Mouse (Mus musculus): ENCODE measurements at regions not wholly inside any gene's neighbourhood (a gene's known extent, or its start where the extent isn't known, plus 50 kb on each side); places are given as distances from the start of the nearest gene placed in this dataset.
A peak's percentile ranks its signal among the peaks of the same experiment; 100 is the strongest.

DNA sequence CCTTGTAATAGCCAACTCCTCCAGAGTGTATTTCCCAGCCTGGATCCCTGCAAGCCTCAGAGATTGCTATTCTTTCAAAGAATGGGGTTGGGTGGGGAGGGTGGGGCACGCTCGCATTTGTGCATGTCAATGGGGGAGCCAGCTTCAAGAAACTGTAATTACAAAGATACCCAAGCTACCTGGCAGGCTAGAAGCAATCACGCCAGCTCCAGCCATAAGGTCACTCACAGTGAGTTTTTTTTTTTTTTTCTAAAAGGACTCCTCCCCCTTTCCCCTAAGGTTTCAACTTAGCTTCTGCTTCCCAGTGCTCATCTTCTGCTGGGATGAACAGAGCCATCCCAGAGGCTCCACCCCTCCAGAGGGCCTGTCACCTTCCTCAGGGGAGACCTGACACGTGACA lies 77.0 kb upstream of the Ajap1 start:
- 63% methylated on average over 4 of the region's 4 CpGs for WGBS
- Histone ChIP-seq H3K27me3 (replicated peaks; ENCODE audit: control insufficient read depth, insufficient read depth, low read length) (no peaks in the 10 kb centered on the region), H3K4me2 (ENCODE audit: low read depth, low read length) (no peak overlapping the region)

DNA sequence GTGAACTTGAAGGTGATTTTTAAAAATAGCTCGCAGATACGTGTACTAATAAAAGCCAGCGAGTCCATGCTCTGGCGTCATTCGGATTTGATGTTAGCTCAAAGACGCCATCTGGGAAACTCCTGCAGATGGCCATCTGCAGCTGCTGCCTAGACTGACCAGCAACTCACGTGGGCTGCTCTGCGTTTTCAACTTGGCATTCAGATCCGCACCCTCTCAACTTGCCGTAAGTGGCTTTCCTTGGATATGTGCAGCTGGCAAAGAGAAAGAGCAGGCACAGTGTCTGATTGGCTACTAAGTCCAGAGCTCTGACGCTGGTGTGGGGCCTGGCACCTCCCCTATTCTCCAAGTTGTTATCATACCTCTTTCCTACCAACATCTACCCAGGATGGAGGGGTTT lies 77.6 kb upstream of the Ajap1 start:
- Histone ChIP-seq H3K9ac (ENCODE audit: low read depth, low read length) (no peak overlapping the region), H3K36me3 (ENCODE audit: control insufficient read depth, insufficient read depth, low read length) (no peaks in the 10 kb centered on the region), H3K27me3 (replicated peaks; ENCODE audit: control insufficient read depth, insufficient read depth, low read length) (no peaks in the 10 kb centered on the region), H3K9me3 (ENCODE audit: control insufficient read depth, low read length) (no peaks in the 10 kb centered on the region), H3K4me1 (ENCODE audit: control insufficient read depth, insufficient read depth, low read length) (no peaks in the 10 kb centered on the region), H3K27ac (replicated peaks; ENCODE audit: low read depth, low read length) (no peak overlapping the region), H3K4me3 (ENCODE audit: low read depth, low read length) (no peak overlapping the region), H3K4me2 (ENCODE audit: low read depth, low read length) (no peak overlapping the region)
- 63% methylated on average over 11 of the region's 11 CpGs for WGBS
- DNase-seq (ENCODE audit: low spot score) = peak; percentile 32
- no peak for ATAC-seq (ENCODE audit: low read depth)

More for the DNA sequence above, 77.0 kb upstream of the Ajap1 start:
- H3K4me1 ChIP-seq (ENCODE audit: control insufficient read depth, insufficient read depth, low read length) = no peaks in the 10 kb centered on the region
- no peak overlapping the region for H3K9ac ChIP-seq (ENCODE audit: low read depth, low read length)
- H3K36me3 ChIP-seq (ENCODE audit: control insufficient read depth, insufficient read depth, low read length) = no peaks in the 10 kb centered on the region
- ATAC-seq (ENCODE audit: low read depth) = no peak
- no peak overlapping the region for H3K27ac ChIP-seq (replicated peaks; ENCODE audit: low read depth, low read length)
- H3K9me3 ChIP-seq (ENCODE audit: control insufficient read depth, low read length) = no peaks in the 10 kb centered on the region
- no peak for DNase-seq (ENCODE audit: low spot score)
- no peak overlapping the region for H3K4me3 ChIP-seq (ENCODE audit: low read depth, low read length)

- Histone ChIP-seq H3K4me2 (ENCODE audit: low read depth, low read length) (no peak overlapping the region), H3K4me3 (ENCODE audit: low read depth, low read length) (no peak overlapping the region), H3K9me3 (ENCODE audit: control insufficient read depth, low read length) (no peaks in the 10 kb centered on the region), H3K27me3 (replicated peaks; ENCODE audit: control insufficient read depth, insufficient read depth, low read length) (no peaks in the 10 kb centered on the region), H3K9ac (ENCODE audit: low read depth, low read length) (no peak overlapping the region), H3K36me3 (ENCODE audit: control insufficient read depth, insufficient read depth, low read length) (no peaks in the 10 kb centered on the region), H3K27ac (replicated peaks; ENCODE audit: low read depth, low read length) (no peak overlapping the region), H3K4me1 (ENCODE audit: control insufficient read depth, insufficient read depth, low read length) (no peaks in the 10 kb centered on the region)
- ATAC-seq (ENCODE audit: low read depth) = no peak
- DNase-seq (ENCODE audit: low spot score) = no peak
- 42% methylated on average over 6 of the region's 6 CpGs for WGBS
Observed at GRCm38 (mm10) chr4:153560956-153561355, 78.3 kb upstream of the Ajap1 start.

- H3K9me3 ChIP-seq (ENCODE audit: control insufficient read depth, low read length) = no peaks in the 10 kb centered on the region
- no peak overlapping the region for H3K27ac ChIP-seq (replicated peaks; ENCODE audit: low read depth, low read length)
- DNase-seq (ENCODE audit: low spot score) = no peak
- no peaks in the 10 kb centered on the region for H3K27me3 ChIP-seq (replicated peaks; ENCODE audit: control insufficient read depth, insufficient read depth, low read length)
- H3K36me3 ChIP-seq (ENCODE audit: control insufficient read depth, insufficient read depth, low read length) = no peaks in the 10 kb centered on the region
- H3K4me2 ChIP-seq (ENCODE audit: low read depth, low read length) = no peak overlapping the region
- no peaks in the 10 kb centered on the region for H3K4me1 ChIP-seq (ENCODE audit: control insufficient read depth, insufficient read depth, low read length)
- WGBS = 94% methylated on average over 3 of the region's 3 CpGs
- H3K9ac ChIP-seq (ENCODE audit: low read depth, low read length) = no peak overlapping the region
- ATAC-seq (ENCODE audit: low read depth) = no peak
- H3K4me3 ChIP-seq (ENCODE audit: low read depth, low read length) = no peak overlapping the region
Observed at GRCm38 (mm10) chr4:153561991-153562390, 79.4 kb upstream of the Ajap1 start.

- DNase-seq (ENCODE audit: low spot score) = no peak
- Histone ChIP-seq H3K27me3 (replicated peaks; ENCODE audit: control insufficient read depth, insufficient read depth, low read length) (no peaks in the 10 kb centered on the region), H3K9ac (ENCODE audit: low read depth, low read length) (no peak overlapping the region), H3K27ac (replicated peaks; ENCODE audit: low read depth, low read length) (no peak overlapping the region), H3K9me3 (ENCODE audit: control insufficient read depth, low read length) (no peaks in the 10 kb centered on the region), H3K4me1 (ENCODE audit: control insufficient read depth, insufficient read depth, low read length) (no peaks in the 10 kb centered on the region), H3K4me3 (ENCODE audit: low read depth, low read length) (no peak overlapping the region), H3K4me2 (ENCODE audit: low read depth, low read length) (no peak overlapping the region), H3K36me3 (ENCODE audit: control insufficient read depth, insufficient read depth, low read length) (no peaks in the 10 kb centered on the region)
- no peak for ATAC-seq (ENCODE audit: low read depth)
- 32% methylated on average over 2 of the region's 2 CpGs for WGBS
Observed at GRCm38 (mm10) chr4:153567329-153567973, 84.8 kb upstream of the Ajap1 start.

- no peak overlapping the region for H3K4me3 ChIP-seq (ENCODE audit: low read depth, low read length)
- no peaks in the 10 kb centered on the region for H3K4me1 ChIP-seq (ENCODE audit: control insufficient read depth, insufficient read depth, low read length)
- DNase-seq (ENCODE audit: low spot score) = no peak
- no peaks in the 10 kb centered on the region for H3K27me3 ChIP-seq (replicated peaks; ENCODE audit: control insufficient read depth, insufficient read depth, low read length)
- no peak for ATAC-seq (ENCODE audit: low read depth)
- H3K27ac ChIP-seq (replicated peaks; ENCODE audit: low read depth, low read length) = no peak overlapping the region
- no peak overlapping the region for H3K4me2 ChIP-seq (ENCODE audit: low read depth, low read length)
- 59% methylated on average over 9 of the region's 9 CpGs for WGBS
- no peaks in the 10 kb centered on the region for H3K36me3 ChIP-seq (ENCODE audit: control insufficient read depth, insufficient read depth, low read length)
- no peak overlapping the region for H3K9ac ChIP-seq (ENCODE audit: low read depth, low read length)
- H3K9me3 ChIP-seq (ENCODE audit: control insufficient read depth, low read length) = no peaks in the 10 kb centered on the region
Observed at GRCm38 (mm10) chr4:153573180-153573769, 90.7 kb upstream of the Ajap1 start.

- Histone ChIP-seq H3K27ac (replicated peaks; ENCODE audit: low read depth, low read length) (no peak overlapping the region), H3K4me1 (ENCODE audit: control insufficient read depth, insufficient read depth, low read length) (no peaks in the 10 kb centered on the region), H3K9me3 (ENCODE audit: control insufficient read depth, low read length) (no peaks in the 10 kb centered on the region), H3K4me2 (ENCODE audit: low read depth, low read length) (no peak overlapping the region), H3K4me3 (ENCODE audit: low read depth, low read length) (no peak overlapping the region), H3K36me3 (ENCODE audit: control insufficient read depth, insufficient read depth, low read length) (no peaks in the 10 kb centered on the region), H3K9ac (ENCODE audit: low read depth, low read length) (no peak overlapping the region), H3K27me3 (replicated peaks; ENCODE audit: control insufficient read depth, insufficient read depth, low read length) (no peaks in the 10 kb centered on the region)
- WGBS = 49% methylated on average over 11 of the region's 11 CpGs
- ATAC-seq (ENCODE audit: low read depth) = no peak
- DNase-seq (ENCODE audit: low spot score) = peak; percentile 29
Observed at GRCm38 (mm10) chr4:153593291-153593690, 110.7 kb upstream of the Ajap1 start.

GRCm38 (mm10) chr4:153599794-153600370 lies 117.3 kb upstream of the Ajap1 start:
- Histone ChIP-seq H3K4me2 (ENCODE audit: low read depth, low read length) (no peak overlapping the region), H3K4me3 (ENCODE audit: low read depth, low read length) (no peak overlapping the region), H3K4me1 (ENCODE audit: control insufficient read depth, insufficient read depth, low read length) (no peaks in the 10 kb centered on the region), H3K27ac (replicated peaks; ENCODE audit: low read depth, low read length) (no peak overlapping the region), H3K9me3 (ENCODE audit: control insufficient read depth, low read length) (no peaks in the 10 kb centered on the region), H3K36me3 (ENCODE audit: control insufficient read depth, insufficient read depth, low read length) (no peaks in the 10 kb centered on the region), H3K9ac (ENCODE audit: low read depth, low read length) (no peak overlapping the region), H3K27me3 (replicated peaks; ENCODE audit: control insufficient read depth, insufficient read depth, low read length) (no peaks in the 10 kb centered on the region)
- ATAC-seq (ENCODE audit: low read depth) (no peak), DNase-seq (ENCODE audit: low spot score) (peak; percentile 31)
- WGBS = 48% methylated on average over 11 of the region's 11 CpGs

DNA sequence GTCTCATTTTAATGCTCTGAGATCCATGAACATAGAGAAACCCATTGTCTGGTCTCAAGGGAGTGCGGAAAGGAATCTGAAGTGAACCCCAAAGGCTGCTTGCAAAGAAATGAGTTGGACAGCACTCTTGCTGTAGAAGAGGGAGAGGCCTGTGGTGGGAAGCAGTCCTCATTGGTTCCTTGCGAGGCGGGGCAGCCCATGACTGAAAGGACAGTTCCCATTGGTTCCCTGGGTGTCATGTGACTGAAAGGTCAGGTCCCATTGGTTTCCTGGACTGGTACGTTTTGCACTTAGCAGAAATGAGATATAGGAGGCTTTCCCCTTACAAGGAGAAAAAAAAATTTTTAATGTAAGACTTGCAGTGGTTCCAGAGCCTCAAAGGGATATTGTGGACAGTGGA lies 119.9 kb upstream of the Ajap1 start:
- ATAC-seq (ENCODE audit: low read depth) (no peak), DNase-seq (ENCODE audit: low spot score) (no peak)
- Histone ChIP-seq H3K27ac (replicated peaks; ENCODE audit: low read depth, low read length) (no peak overlapping the region), H3K9ac (ENCODE audit: low read depth, low read length) (no peak overlapping the region), H3K4me2 (ENCODE audit: low read depth, low read length) (no peak overlapping the region), H3K9me3 (ENCODE audit: control insufficient read depth, low read length) (no peaks in the 10 kb centered on the region), H3K36me3 (ENCODE audit: control insufficient read depth, insufficient read depth, low read length) (no peaks in the 10 kb centered on the region), H3K27me3 (replicated peaks; ENCODE audit: control insufficient read depth, insufficient read depth, low read length) (no peaks in the 10 kb centered on the region), H3K4me1 (ENCODE audit: control insufficient read depth, insufficient read depth, low read length) (no peaks in the 10 kb centered on the region), H3K4me3 (ENCODE audit: low read depth, low read length) (no peak overlapping the region)
- 87% methylated on average over 4 of the region's 4 CpGs for WGBS

Measured in embryonic facial prominence, embryonic 14.5 days (tissue).